Mouse (Mus musculus) limb, embryonic 10.5 days (tissue): ENCODE results near the gene Vmn2r45. TPM values are rescaled to one million over a fixed set of nuclear protein-coding genes. Genes with fewer than 3 reads are reported as not detected.
"Not testable (repeated sequence)": the region's sequence is repeated elsewhere in the genome, so short reads cannot be mapped to it uniquely, and the experiment has no call there.

Experiments used
- DNase-seq: peaks from one replicate; pipeline ENCODE4 v3.0.0-alpha.2; 2017; ENCODE audit warnings: low spot score
- H3K27ac ChIP-seq: fragments of 300-500 bp; sonication (generic); 2 replicates; pipeline ENCODE4 v1.5.1; 2016; ENCODE audit warnings: mild to moderate bottlenecking
- H3K27me3 ChIP-seq: fragments of 300-500 bp; sonication (generic); 2 replicates; pipeline ENCODE4 v1.6.1; 2016; ENCODE audit warnings: low read depth, mild to moderate bottlenecking; ENCODE audit not compliant: poor library complexity, severe bottlenecking
- H3K36me3 ChIP-seq: fragments of 300-500 bp; sonication (generic); 2 replicates; pipeline ENCODE4 v1.6.1; 2016; ENCODE audit warnings: mild to moderate bottlenecking, moderate library complexity
- H3K4me1 ChIP-seq: fragments of 300-500 bp; sonication (generic); 2 replicates; pipeline ENCODE4 v1.6.1; 2016
- H3K4me3 ChIP-seq: fragments of 300-500 bp; sonication (generic); 2 replicates; pipeline ENCODE4 v1.5.1; 2016; ENCODE audit warnings: mild to moderate bottlenecking, moderate library complexity
- H3K9me3 ChIP-seq: fragments of 300-500 bp; sonication (generic); replicated peaks from 2 replicates; pipeline ENCODE4 v1.6.1; 2016; ENCODE audit warnings: mild to moderate bottlenecking
- WGBS: fragments of 180-500 bp; shearing (Covaris S2); methylation state at CpG from one replicate; pipeline ENCODE4 v1.1.7; 2016; 5-methylcytosine and 5-hydroxymethylcytosine counted together
- polyA plus RNA-seq: library from polyadenylated mRNA; unstranded; fragments of >200 nt; fragmentation: Nextera tagmentation; extraction: Ambion mirVana; gene quantifications from 2 replicates; pipeline ENCODE4 v1.2.1, GENCODE M21; 2016

Gene Vmn2r45
- not detected in 2 replicates for polyA plus RNA-seq

DNA sequence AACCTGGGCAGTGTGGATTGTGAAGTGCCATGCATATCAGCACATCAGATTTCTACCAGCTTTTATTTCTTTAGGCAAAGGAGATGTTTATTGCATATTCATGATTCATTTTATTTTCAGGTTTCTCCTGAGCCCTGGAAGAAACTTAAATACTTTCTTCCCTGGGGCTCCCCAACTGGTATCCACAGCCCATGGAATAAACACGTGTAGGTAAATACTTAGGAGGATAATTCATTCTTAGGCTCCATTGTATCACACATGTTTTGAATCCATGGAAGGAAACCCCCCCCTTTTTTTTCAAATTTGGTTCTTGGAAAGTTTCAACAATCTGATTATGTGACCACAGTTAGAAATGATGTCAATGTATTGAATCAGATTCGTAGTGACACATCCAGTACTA, at the start of gene Vmn2r45:
Gene Vmn2r45, minus strand, starts transcription at position 101 of the 400 bp plus-strand sequence.
- not testable (repeated sequence) for H3K27ac ChIP-seq, H3K27me3 ChIP-seq, H3K4me3 ChIP-seq, H3K4me1 ChIP-seq, H3K9me3 ChIP-seq, H3K36me3 ChIP-seq, DNase-seq
- 62% methylated on average over 2 of the region's 2 CpGs for WGBS

Other genes with a start within 250 kb of the Vmn2r45 start
- gene Vmn2r43, start 228.5 kb downstream of the Vmn2r45 start, polyA plus RNA-seq = not detected in 2 replicates
- gene Vmn2r44, start 105.7 kb downstream of the Vmn2r45 start, polyA plus RNA-seq = not detected in 2 replicates